Mouse (Mus musculus): Measurements from ENCODE around the gene Prrc2c. TPM values are rescaled to one million over a fixed set of nuclear protein-coding genes. Genes with fewer than 3 reads are reported as not detected.

The Prrc2c gene
- polyA plus RNA-seq, 1 experiment from 2014 or later = 78.5 TPM

DNA sequence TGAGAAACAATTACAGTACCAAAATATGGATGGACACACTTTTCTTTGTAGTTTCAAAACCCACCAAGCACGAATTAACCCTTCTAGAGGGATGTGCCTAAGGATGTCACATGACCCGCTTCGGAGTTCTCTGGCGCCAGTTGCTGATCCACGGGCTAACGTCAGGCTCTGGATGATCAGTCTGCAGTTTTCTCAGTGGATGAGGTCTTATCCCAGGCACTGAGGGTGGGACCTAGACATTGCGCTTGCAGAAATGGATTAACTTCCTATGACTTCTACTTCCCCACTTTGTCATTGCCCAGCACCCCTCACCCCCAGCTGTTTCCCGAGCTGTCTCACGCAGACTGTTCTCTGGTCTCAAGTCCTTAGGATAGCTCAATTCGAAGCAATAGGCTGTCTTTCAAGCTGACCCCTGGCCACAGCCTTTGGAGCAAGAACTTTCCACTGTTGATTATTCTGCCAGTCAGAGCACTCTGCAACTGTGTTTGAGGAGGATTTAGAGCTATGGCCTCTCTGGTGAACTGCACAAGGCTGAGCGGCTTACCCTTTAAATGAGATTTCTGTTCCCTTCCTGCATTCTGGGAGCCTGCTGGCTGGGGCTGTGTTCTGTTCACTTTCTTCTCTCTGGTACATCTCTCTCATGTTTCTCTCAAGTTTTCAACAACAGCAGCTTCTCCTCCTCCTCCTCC, 74.7 kb downstream of the Prrc2c start:
- no peak overlapping the region for H3K27ac ChIP-seq (replicated peaks)
- peaks cover 6% of the 10 kb centered on the region; the same call in 1 of the 2 replicates for H3K4me1 ChIP-seq
- 2% methylated on average over 11 of the region's 11 CpGs for WGBS
- H3K4me2 ChIP-seq = peak overlapping the region; percentile 74
- no peaks in the 10 kb centered on the region for H3K27me3 ChIP-seq (replicated peaks)
- H3K9ac ChIP-seq = peak overlapping the region; percentile 78
- ATAC-seq (ENCODE audit: extremely low read depth, insufficient number of reproducible peaks, low FRiP score, low TSS enrichment) = peak; percentile 69
- H3K36me3 ChIP-seq = peaks cover 18% of the 10 kb centered on the region
- H3K9me3 ChIP-seq = no peaks in the 10 kb centered on the region
- peak overlapping the region; percentile 48 for H3K4me3 ChIP-seq

GRCm38 (mm10) chr1:162664826-162665475, 75.4 kb downstream of the Prrc2c start:
- H3K36me3 ChIP-seq = peaks cover 11% of the 10 kb centered on the region
- H3K9me3 ChIP-seq = no peaks in the 10 kb centered on the region
- peaks cover 8% of the 10 kb centered on the region for H3K4me1 ChIP-seq
- peak; percentile 82 for ATAC-seq (ENCODE audit: extremely low read depth, insufficient number of reproducible peaks, low FRiP score, low TSS enrichment)
- no peaks in the 10 kb centered on the region for H3K27me3 ChIP-seq (replicated peaks)
- H3K4me2 ChIP-seq = peak overlapping the region; percentile 74
- H3K4me3 ChIP-seq = 0 out of 2 replicates have a peak overlapping the region, but pooled peaks have one; percentile 48
- 14% methylated on average over 10 of the region's 10 CpGs for WGBS
- H3K27ac ChIP-seq (replicated peaks) = no peak overlapping the region
- peak overlapping the region; percentile 78 for H3K9ac ChIP-seq

DNA sequence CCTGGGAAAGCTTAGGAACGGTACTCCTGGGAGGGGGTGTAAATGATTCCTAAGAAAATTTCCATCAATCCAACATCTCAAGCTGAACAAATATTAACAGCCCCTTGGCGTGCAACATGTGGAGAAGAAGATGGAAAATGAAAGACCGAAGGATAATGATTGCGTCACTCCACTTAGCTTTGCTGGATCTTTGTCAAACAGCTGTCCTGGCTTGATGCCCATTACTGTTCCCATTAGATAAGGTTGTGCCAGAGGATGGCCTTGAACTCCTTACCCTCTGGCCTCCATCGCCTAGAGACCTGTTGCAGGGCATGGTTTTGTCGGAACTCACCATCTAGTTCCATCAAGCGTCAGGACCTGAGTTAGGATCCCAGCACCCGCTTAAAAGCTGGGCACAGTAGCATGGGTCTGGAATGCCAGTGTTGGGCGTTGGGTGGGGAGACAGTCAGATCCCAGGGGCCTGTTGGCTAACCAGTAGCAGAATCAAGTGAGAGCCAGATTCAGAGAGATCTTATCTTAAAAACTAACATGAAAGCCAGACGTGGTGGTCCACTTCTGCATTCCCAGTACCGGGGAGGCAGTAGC, 80.0 kb downstream of the Prrc2c start:
- H3K27me3 ChIP-seq (replicated peaks) = no peaks in the 10 kb centered on the region
- H3K36me3 ChIP-seq = no peaks in the 10 kb centered on the region
- H3K4me2 ChIP-seq = no peak overlapping the region
- H3K27ac ChIP-seq (replicated peaks) = no peak overlapping the region
- ATAC-seq (ENCODE audit: extremely low read depth, insufficient number of reproducible peaks, low FRiP score, low TSS enrichment) = no peak
- no peak overlapping the region for H3K4me3 ChIP-seq
- WGBS = 69% methylated on average over 11 of the region's 11 CpGs
- no peak overlapping the region for H3K9ac ChIP-seq
- peaks cover 2% of the 10 kb centered on the region; the same call in 1 of the 2 replicates for H3K4me1 ChIP-seq
- no peaks in the 10 kb centered on the region for H3K9me3 ChIP-seq

GRCm38 (mm10) chr1:162658119-162658518, 82.2 kb downstream of the Prrc2c start, which contains the start of gene Myocos:
Gene Myocos (minus strand): TSS chr1:162658219.
- Histone ChIP-seq H3K4me2 (no peak within 1 kb of the TSS), H3K4me3 (no peak within 1 kb of the TSS), H3K9ac (no peak within 1 kb of the TSS), H3K4me1 (peaks cover 2% of the 10 kb centered on the region; the same call in 1 of the 2 replicates), H3K36me3 (no peaks in the 10 kb centered on the region), H3K9me3 (no peaks in the 10 kb centered on the region), H3K27me3 (replicated peaks) (no peaks in the 10 kb centered on the region), H3K27ac (replicated peaks) (no peak within 1 kb of the TSS)
- no peak for ATAC-seq (ENCODE audit: extremely low read depth, insufficient number of reproducible peaks, low FRiP score, low TSS enrichment)
- 81% methylated on average over 7 of the region's 7 CpGs for WGBS

GRCm38 (mm10) chr1:162648416-162648815, 91.9 kb downstream of the Prrc2c start:
- Histone ChIP-seq H3K27me3 (replicated peaks) (no peaks in the 10 kb centered on the region), H3K36me3 (no peaks in the 10 kb centered on the region), H3K4me2 (no peak overlapping the region), H3K4me1 (no peaks in the 10 kb centered on the region), H3K27ac (replicated peaks) (no peak overlapping the region), H3K4me3 (no peak overlapping the region), H3K9me3 (no peaks in the 10 kb centered on the region), H3K9ac (no peak overlapping the region)
- 86% methylated on average over 14 of the region's 14 CpGs for WGBS
- ATAC-seq (ENCODE audit: extremely low read depth, insufficient number of reproducible peaks, low FRiP score, low TSS enrichment) = no peak

DNA sequence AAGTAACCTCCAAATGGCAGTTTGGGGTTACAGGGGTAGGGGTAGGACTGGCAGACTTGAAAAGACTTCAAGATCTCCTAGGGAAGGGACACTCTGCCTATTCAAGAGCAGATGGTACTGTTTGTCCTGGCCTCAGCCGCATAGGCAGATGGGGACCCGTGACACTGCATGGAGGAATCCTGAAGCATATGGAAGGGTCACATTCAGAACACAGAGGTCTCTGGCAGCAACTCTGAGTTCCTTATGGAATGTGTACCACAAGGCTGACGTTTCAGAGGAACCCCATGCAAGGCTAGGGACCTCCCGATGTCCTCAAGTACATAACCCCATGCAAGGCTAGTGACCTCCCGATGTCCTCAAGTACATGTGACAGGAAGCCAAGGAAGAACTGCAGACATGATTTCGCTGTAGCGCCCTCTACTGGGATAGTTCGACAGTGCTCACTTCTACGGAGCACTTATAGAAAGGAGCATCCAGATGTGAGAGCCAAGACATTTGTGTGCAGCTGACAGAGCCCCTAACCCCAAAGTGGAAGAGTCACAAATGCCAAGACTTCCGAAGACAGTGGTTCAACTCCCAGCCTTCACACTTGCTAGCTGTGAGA, 94.2 kb downstream of the Prrc2c start:
- Histone ChIP-seq H3K27ac (replicated peaks) (no peak overlapping the region), H3K4me2 (no peak overlapping the region), H3K9ac (no peak overlapping the region), H3K36me3 (no peaks in the 10 kb centered on the region), H3K9me3 (no peaks in the 10 kb centered on the region), H3K4me3 (no peak overlapping the region), H3K27me3 (replicated peaks) (no peaks in the 10 kb centered on the region), H3K4me1 (no peaks in the 10 kb centered on the region)
- no peak for ATAC-seq (ENCODE audit: extremely low read depth, insufficient number of reproducible peaks, low FRiP score, low TSS enrichment)
- 71% methylated on average over 10 of the region's 10 CpGs for WGBS

GRCm38 (mm10) chr1:162643752-162644151, 96.6 kb downstream of the Prrc2c start:
- 40% methylated on average over 4 of the region's 4 CpGs for WGBS
- no peaks in the 10 kb centered on the region for H3K4me1 ChIP-seq
- H3K36me3 ChIP-seq = no peaks in the 10 kb centered on the region
- no peak overlapping the region for H3K9ac ChIP-seq
- no peak overlapping the region for H3K4me3 ChIP-seq
- ATAC-seq (ENCODE audit: extremely low read depth, insufficient number of reproducible peaks, low FRiP score, low TSS enrichment) = no peak
- no peak overlapping the region for H3K27ac ChIP-seq (replicated peaks)
- no peaks in the 10 kb centered on the region for H3K9me3 ChIP-seq
- no peaks in the 10 kb centered on the region for H3K27me3 ChIP-seq (replicated peaks)
- H3K4me2 ChIP-seq = no peak overlapping the region

DNA sequence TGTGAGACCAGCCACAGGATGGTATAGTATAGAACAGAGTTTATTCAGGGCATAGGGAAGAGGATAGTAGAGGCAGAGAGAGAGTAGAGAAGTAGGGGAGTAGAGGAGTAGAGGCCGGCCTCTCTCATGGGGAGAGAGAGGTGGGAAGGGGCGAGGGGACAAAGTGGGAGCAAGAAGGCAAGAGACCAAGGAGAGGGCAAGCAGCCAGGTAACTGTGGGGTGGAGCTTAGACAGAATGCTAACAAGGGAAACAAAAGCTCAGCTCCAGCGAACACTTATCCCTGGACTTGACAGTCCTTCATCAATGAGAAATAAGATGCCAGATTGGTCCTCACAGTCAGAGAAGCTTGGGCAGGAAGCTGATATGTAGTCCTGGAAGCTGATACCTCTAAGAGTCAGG, 97.8 kb downstream of the Prrc2c start:
- 63% methylated on average over 3 of the region's 3 CpGs for WGBS
- Histone ChIP-seq H3K9ac (no peak overlapping the region), H3K4me1 (no peaks in the 10 kb centered on the region), H3K4me3 (no peak overlapping the region), H3K36me3 (no peaks in the 10 kb centered on the region), H3K27ac (replicated peaks) (no peak overlapping the region), H3K27me3 (replicated peaks) (no peaks in the 10 kb centered on the region), H3K4me2 (no peak overlapping the region), H3K9me3 (no peaks in the 10 kb centered on the region)
- no peak for ATAC-seq (ENCODE audit: extremely low read depth, insufficient number of reproducible peaks, low FRiP score, low TSS enrichment)

- ATAC-seq (ENCODE audit: extremely low read depth, insufficient number of reproducible peaks, low FRiP score, low TSS enrichment) = no peak
Measured at GRCm38 (mm10) chr1:162639861-162640260, 100.5 kb downstream of the Prrc2c start.

GRCm38 (mm10) chr1:162639051-162639750, 101.2 kb downstream of the Prrc2c start, which contains the start of gene Myoc:
Gene Myoc (plus strand): TSS chr1:162639155.
- 74% methylated on average over 10 of the region's 10 CpGs for WGBS

More at GRCm38 (mm10) chr1:162639861-162640260, 100.5 kb downstream of the Prrc2c start:
- no peak overlapping the region for H3K9ac ChIP-seq
- H3K27me3 ChIP-seq (replicated peaks) = no peaks in the 10 kb centered on the region
- no peaks in the 10 kb centered on the region for H3K4me1 ChIP-seq
- no peak overlapping the region for H3K27ac ChIP-seq (replicated peaks)
- no peaks in the 10 kb centered on the region for H3K9me3 ChIP-seq
- H3K4me3 ChIP-seq = no peak overlapping the region
- WGBS = 81% methylated on average over 1 of the region's 1 CpGs
- H3K36me3 ChIP-seq = no peaks in the 10 kb centered on the region
- no peak overlapping the region for H3K4me2 ChIP-seq

DNA sequence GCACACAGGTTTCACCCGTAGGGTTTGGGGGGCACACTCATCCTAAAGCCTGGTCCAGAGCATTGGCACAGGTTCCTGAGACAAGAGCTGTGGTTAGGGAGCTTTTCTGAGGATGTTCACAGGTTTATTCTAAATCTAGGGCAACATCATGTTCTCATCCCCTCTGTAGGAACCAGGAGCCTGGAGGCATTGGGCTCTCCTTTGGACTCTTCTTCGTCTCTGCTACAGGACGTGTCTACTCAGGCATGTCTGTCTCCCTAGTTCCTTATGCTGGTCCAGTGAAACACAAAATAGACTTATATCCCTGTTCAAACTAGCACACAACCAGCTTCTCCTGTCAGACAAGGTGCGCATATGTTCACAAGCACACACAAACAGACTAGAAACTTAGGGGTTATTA, 101.8 kb downstream of the Prrc2c start:
- no peak overlapping the region for H3K27ac ChIP-seq (replicated peaks)
- no peak for ATAC-seq (ENCODE audit: extremely low read depth, insufficient number of reproducible peaks, low FRiP score, low TSS enrichment)
- 78% methylated on average over 4 of the region's 4 CpGs for WGBS

More at GRCm38 (mm10) chr1:162639051-162639750, 101.2 kb downstream of the Prrc2c start, which contains the start of gene Myoc:
- Histone ChIP-seq H3K27ac (replicated peaks) (no peak within 1 kb of the TSS), H3K4me2 (no peak within 1 kb of the TSS), H3K27me3 (replicated peaks) (no peaks in the 10 kb centered on the region), H3K4me3 (no peak within 1 kb of the TSS), H3K36me3 (no peaks in the 10 kb centered on the region), H3K9ac (no peak within 1 kb of the TSS), H3K4me1 (no peaks in the 10 kb centered on the region), H3K9me3 (0 out of 2 replicates have a peak, but pooled peaks cover 4% of the 10 kb centered on the region)
- ATAC-seq (ENCODE audit: extremely low read depth, insufficient number of reproducible peaks, low FRiP score, low TSS enrichment) = no peak

More for the DNA sequence above, 101.8 kb downstream of the Prrc2c start:
- H3K9me3 ChIP-seq = 0 out of 2 replicates have a peak, but pooled peaks cover 5% of the 10 kb centered on the region
- H3K4me1 ChIP-seq = no peaks in the 10 kb centered on the region
- H3K36me3 ChIP-seq = no peaks in the 10 kb centered on the region
- H3K9ac ChIP-seq = no peak overlapping the region
- no peak overlapping the region for H3K4me2 ChIP-seq
- no peaks in the 10 kb centered on the region for H3K27me3 ChIP-seq (replicated peaks)
- no peak overlapping the region for H3K4me3 ChIP-seq

Measured in heart, embryonic 13.5 days (tissue).